Mouse (Mus musculus): ENCODE results near the gene Pank3. TPM values are rescaled to one million over a fixed set of nuclear protein-coding genes. Genes with fewer than 3 reads are reported as not detected.
"Not testable (repeated sequence)": the region's sequence is repeated elsewhere in the genome, so short reads cannot be mapped to it uniquely, and the experiment has no call there.

Pank3 gene
- polyA plus RNA-seq, 1 experiment from 2014 or later: 22.6 TPM

DNA sequence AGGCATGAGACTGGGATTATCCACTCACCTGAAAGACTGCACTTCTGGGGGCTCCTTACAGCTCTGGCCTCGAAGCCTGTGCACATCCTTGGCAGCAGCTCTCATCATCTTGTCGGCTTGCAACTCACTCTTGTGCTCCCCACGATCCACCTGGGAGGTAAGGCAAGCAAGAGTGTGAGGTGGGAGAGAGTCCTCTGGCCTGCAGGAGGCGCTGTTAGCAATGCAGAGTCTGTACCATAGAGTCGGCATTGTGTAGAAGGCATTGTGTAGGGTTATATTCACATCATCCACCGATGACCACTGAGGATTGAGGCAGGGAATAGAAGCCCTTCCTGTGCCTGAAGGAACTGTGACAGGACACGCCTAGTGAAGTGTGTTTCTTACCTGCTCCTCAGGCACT, 71.0 kb downstream of the Pank3 start:
- Histone ChIP-seq H3K9me3 (ENCODE audit: control insufficient read depth, low read depth, low read length) (no peaks in the 10 kb centered on the region), H3K27me3 (ENCODE audit: control insufficient read depth, insufficient read depth, low read length) (no peaks in the 10 kb centered on the region), H3K36me3 (ENCODE audit: control insufficient read depth, insufficient read depth, low read length) (peaks cover 3% of the 10 kb centered on the region; the same call in 1 of the 2 replicates), H3K4me3 (ENCODE audit: low read depth, low read length) (no peak overlapping the region), H3K27ac (ENCODE audit: low read length) (no peak overlapping the region), H3K4me2 (replicated peaks; ENCODE audit: low read depth, low read length) (no peak overlapping the region), H3K9ac (replicated peaks; ENCODE audit: low read depth, low read length) (no peak overlapping the region), H3K4me1 (ENCODE audit: control insufficient read depth, insufficient read depth, low read length) (no peaks in the 10 kb centered on the region)
- 78% methylated on average over 7 of the region's 7 CpGs for WGBS
- ATAC-seq (ENCODE audit: insufficient number of reproducible peaks, insufficient read depth, low FRiP score, low read depth): no peak

DNA sequence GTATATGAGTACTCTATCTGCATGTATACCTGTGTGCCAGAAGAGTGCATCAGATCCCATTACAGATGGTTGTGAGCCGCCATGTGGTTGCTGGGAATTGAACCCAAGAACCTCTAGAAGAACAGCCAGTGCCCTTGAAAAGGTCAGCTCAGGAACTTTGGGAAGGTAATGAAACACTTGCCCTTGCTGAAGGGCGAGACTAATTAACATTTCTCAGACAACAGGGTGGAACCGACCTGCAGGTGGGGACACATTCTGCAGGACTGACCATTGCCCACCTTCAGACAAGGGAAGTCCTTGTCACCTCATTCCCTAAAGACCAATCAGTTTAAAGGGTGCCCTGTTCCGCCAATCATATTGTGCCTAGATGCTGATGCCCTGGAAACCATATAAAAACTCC, 71.5 kb downstream of the Pank3 start:
- not testable (repeated sequence) for ATAC-seq (ENCODE audit: insufficient number of reproducible peaks, insufficient read depth, low FRiP score, low read depth); H3K36me3 ChIP-seq (ENCODE audit: control insufficient read depth, insufficient read depth, low read length); H3K4me1 ChIP-seq (ENCODE audit: control insufficient read depth, insufficient read depth, low read length); H3K4me3 ChIP-seq (ENCODE audit: low read depth, low read length); H3K27me3 ChIP-seq (ENCODE audit: control insufficient read depth, insufficient read depth, low read length); H3K9ac ChIP-seq (replicated peaks; ENCODE audit: low read depth, low read length); H3K9me3 ChIP-seq (ENCODE audit: control insufficient read depth, low read depth, low read length); H3K4me2 ChIP-seq (replicated peaks; ENCODE audit: low read depth, low read length); H3K27ac ChIP-seq (ENCODE audit: low read length)
- WGBS: 92% methylated on average over 4 of the region's 4 CpGs

MicroRNA genes within 50 kb of the gene (microRNA counts, 519-probe panel; counts per million panel counts)
- microRNA mmu-miR-103: 4,255 counts per million, percentile 84 among the panel's probes with 10 or more counts

Small RNA genes lying within 50 kb of the gene (microRNA-seq; reads per million reads assigned to microRNA genes)
- 4.4 reads per million, percentile 11 among the genes with 10 or more reads in this experiment for gene Mir103-1

Other genes with a start within 250 kb of the Pank3 start
- 0.22 and 0.62 TPM in 2 replicates for gene Fbll1, start 29.4 kb downstream of the Pank3 start, polyA plus RNA-seq (2014; fragmentation: Nextera tagmentation; extraction: Ambion mirVana)
- 79.2 and 84.8 TPM in 2 replicates for gene Rars, start 65.0 kb downstream of the Pank3 start, polyA plus RNA-seq (2014; fragmentation: Nextera tagmentation; extraction: Ambion mirVana)
- 6.8 and 7.0 TPM in 2 replicates for gene Wwc1, start 211.0 kb downstream of the Pank3 start, polyA plus RNA-seq (2014; fragmentation: Nextera tagmentation; extraction: Ambion mirVana)

Measured in stomach, embryonic 14.5 days (tissue).